Mouse (Mus musculus): Measurements from ENCODE around the gene Zfp385a.

The Zfp385a gene

DNA sequence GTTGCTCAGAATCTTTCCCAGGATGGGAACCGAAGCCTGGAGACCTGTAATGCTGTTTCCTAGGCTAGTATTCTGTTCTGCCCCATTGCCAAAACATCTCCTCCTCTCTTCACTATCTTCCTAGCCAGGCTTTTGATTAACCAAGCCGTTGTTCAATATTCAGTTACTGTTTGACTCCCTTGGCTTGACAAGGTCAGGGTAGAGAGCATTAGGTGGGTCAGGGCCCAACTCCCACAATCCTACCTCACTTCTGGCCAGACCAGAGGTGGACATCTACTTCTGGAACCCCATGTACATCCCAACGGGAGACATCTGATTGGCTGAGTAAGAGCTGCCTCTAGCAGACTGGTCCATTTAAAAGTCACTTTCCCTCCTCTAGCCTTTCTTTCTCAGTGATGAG is 23.1 kb upstream of the Zfp385a start:
- DNase-seq (ENCODE audit: low spot score) = no peak

DNA sequence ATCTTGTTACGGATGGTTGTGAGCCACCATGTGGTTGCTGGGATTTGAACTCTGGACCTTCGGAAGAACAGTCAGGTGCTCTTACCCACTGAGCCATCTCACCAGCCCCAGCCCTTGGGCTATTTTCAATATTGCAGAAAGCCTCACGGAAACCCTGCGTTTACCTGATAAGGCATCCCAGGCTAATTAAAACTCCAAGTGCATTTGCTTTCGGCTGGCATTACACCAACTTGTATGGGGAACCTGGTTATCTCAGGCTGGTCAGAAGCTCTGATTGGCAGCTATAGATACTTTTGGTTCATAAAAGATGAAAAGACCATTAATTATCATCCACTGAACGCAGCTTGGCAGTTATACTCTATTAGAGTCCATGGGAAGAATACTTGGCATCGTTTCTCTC is 22.4 kb upstream of the Zfp385a start:
- no peak for DNase-seq (ENCODE audit: low spot score)

DNA sequence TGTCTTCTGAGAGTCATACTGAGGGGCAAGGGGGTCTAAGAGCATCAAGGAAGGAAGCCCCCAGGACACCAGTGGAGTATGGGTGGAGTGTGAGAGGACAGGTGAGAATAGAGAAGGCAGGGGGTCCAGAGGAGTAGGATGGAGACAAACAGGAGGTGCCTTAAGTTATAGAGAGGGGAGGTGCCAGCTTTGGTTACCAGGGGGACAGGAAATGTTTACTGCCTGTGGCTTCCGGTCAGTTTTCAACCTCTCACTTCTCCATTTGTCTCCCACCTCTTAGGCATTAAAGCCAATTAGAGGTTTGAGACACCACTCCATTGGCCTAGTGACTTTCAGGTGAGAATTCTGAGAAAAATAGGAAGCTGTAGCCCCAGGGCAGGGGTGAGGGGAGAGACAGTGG is 21.4 kb upstream of the Zfp385a start:
- DNase-seq (ENCODE audit: low spot score) = no peak

DNA sequence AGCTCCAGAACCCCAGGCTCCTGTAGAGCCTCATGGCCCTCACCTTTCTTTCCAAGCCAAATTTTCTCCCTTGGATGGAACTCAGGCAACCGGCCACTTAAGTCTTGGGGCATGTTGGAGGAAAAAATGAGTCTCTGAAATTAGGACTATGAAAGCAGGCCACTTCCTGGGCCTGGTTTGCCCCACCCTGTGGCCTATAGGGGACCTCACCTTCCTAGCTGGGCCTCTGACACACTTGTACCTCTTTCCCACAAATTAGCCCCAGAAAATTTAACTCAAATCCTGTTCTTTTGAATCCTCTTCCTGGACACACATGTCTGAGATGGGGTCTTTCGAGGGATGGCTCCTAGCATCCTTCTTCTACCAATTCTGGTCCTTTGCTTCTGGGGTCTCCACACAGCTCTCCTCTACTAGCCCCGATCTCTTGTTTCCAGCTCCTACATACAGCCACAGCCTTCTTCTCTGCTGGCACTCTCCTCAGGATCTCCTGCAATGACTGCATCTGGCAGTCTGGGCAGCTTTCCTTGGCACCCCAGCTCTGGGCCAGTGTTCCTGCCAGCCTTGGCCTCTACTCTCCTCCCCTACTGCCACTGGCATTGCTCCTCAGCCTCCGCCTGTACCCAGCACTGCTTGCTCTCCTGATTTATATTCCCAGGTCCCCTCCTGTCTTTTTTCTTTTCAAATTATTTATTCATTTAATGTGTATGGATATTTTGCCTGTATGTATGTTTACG is 20.1 kb upstream of the Zfp385a start:
- no peak for DNase-seq (ENCODE audit: low spot score)

DNA sequence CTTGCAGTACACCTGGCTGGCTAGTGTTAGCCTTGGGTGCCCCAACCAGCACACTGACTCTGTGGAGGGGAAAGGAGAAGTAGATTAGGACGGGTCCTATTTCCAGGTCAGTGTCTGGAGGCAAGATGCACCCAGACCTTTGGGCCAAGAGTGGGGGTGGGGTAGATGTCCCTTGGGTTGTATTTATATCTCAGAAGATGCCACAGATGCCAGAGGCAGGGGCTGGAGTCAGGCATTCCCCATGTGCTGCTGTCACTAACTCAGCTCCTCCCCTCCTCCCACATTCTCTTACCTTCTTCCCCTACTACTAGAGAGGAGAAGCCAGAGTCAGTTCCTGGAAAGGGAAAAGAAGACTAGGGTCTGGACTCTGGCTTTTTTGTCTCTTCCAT is 19.2 kb upstream of the Zfp385a start:
- no peak for DNase-seq (ENCODE audit: low spot score)

DNA sequence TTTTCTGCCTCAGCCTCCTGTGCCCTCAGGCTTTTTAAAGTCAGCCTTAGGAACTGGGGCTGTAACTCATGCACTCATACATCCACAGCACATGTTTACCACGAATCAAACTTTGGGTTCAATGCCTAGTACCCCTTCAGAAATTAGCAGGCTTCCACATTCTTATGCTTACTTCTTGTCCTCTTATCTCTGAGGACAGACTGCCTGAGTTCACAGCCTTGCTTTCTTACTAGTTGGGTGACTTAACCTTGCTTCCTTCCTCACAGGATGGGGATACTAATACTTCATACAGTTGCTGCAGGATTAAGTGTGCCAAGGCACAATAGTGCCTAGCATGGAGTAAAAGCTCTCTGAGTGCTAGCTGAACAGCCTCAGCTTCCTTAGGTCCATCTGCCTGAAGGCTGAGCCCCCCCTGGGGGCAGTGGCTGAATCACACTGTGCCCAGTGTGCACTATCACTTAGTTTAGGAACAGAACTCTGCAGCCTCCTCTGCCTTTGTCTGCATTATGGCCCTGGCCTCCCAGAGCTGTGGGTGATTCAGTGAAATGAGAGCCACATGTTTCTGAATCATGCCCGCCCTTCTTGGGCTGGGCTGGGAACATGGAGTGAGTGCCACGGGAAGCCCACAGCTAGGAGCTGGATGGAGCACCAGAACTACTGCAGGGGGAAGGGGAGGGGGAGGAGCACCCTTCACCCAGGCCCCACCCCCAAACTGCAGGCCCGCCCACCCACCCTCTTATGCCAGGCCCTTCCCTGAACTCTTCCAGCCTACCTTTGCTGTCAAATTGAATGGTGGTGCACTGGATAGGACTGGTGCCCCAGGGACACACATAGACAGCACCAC is 18.6 kb upstream of the Zfp385a start:
- DNase-seq (ENCODE audit: low spot score) = no peak

DNA sequence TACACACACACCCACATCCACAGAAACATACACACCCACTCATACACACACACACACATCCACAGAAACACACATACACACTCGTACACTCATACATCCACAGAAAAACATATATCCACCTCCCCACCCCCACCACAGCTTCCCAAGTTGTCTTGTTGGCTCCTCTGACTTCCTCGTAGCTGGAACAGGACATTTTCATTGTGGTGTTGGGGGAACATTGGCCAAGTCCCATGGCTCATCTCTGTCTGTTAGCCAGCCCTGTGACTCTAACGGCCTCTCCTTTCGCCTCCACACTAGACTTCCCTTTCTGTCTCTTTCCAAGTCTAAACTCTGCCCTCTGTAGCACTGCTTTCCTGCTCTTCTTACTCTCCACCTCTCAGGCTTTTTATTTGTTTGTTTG is 17.9 kb upstream of the Zfp385a start:
- DNase-seq (ENCODE audit: low spot score) = no peak

DNA sequence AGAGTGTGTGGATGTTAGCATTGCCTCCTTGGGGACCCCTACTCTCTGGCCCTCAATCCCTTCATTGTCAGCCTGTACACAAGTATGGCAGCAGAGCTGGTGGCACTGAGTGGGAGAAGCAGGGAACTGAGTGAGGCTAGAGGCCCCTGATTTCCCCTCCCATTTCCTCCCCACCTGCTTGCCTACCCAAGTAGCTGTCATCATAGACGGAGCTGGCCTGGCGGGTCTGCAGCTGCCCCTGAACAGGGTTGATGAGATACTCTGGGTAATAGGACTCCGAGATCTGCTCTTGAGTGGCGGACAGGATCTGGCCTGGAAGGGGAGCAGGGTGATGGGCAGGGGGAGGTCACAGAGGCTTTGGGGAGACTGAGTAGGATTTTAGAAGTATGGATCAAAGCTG is 16.2 kb upstream of the Zfp385a start:
- no peak for DNase-seq (ENCODE audit: low spot score)

DNA sequence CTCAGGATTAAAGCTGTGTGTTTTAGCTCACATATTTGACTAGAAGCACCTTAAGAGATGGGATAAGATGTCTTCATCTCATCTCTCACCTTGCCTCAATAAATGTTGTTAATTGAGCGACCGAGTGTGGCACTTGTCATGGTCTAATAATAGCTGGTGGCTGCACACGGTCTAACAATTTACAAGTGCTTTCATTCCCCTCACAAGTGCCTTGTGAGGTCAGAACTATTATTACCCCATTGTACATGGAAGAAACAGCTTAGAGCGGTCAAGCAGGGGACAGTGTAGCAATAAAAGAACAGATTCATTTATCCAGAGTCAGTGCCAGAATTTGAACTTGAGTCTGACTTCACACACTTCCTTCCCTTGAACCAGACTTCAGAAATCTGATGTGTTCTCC is 15.5 kb upstream of the Zfp385a start:
- DNase-seq (ENCODE audit: low spot score) = peak; percentile 39

DNA sequence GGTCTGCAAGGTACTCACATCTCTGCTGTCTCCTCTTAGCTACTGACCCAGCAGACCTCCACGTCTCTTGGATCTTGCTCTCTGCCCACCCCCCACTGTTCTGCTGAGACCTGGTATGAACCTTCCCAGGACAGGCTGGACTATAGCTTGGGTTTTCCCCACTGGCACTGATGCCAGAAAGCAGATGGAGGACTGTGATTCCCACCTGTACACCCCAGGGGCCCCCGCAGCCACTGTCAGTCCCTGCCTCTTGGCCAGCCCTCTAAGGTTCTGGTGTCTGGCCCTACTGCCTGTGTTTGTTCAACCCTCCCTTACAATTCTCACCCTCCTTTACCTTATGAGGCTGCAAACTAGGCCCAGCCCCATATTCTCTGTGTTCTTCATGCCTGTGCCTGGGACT is 14.8 kb upstream of the Zfp385a start:
- no peak for DNase-seq (ENCODE audit: low spot score)

DNA sequence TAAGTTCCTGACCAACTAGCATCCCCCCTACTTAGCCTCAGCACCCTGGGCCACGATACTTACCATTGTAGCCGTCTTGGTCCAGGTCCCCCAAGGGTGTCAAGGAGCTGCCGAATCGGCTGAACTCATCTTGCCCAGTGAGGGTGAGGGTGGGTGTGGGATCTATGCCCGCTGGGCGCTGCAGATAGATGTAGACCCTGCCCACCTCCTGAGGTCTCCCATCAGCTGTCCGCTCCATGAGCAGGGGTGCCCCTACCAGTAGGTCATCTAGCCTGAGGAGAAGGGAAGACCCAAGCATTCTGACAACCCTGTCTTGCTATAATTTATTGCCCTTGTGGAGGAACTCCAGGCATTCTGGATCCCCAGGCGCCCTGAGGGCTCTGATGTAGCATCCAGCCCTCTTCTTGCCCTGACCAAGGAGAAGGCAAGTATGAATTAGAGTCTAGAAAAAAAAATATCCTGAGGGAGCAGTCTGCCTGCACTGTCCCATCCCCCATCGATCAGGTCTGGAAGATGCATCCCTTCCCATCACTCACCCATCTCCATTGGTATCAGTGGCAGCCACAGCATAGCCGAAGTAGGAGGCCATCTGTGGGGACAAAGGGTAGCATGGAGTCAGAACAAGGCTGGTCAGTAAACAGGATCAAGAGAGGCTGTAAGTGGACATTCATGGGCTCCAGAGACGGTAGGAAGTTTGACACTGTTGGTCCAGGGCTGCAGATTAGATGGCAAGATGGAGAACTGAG is 13.8 kb upstream of the Zfp385a start:
- no peak for DNase-seq (ENCODE audit: low spot score)

DNA sequence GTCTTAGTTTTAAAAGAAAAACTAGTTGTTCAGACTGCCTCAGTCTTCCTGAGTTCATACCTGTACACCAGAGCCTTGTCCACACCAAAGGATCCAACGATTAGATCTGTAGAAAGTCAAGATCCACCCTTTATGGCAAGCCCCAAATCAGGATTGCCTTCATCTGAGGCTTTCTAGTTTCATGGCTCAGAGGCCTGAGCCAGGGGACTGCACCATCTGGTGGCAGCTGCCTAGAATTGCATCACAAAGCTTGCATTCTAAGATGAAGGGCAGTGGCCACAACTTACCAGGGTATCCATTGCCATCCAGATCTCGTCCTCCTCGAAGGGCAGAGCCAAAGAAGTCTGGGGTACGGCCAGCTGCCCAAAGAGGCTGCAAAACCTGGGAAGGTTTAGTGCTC is 13.0 kb upstream of the Zfp385a start:
- peak; percentile 48 for DNase-seq (ENCODE audit: low spot score)

DNA sequence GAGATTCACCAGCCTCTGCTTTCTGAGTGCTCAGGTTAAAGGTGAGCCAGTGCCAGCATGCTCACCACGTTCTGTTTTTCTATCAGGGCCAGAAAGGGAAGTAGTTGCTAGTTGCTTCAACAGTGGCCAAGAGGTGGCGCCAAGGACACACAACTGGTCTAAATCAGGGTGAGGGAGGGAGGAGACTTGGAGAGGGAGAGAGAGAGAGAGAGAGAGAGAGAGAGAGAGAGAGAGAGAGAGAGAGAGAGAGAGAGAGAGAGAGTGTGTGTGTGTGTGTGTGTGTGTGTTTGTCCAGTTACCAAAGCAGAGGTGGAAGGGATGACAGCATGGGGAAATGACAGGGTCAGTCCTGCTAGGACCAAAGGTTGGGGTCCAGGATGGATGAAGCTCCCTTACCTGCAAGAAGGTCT is 7.4 kb upstream of the Zfp385a start:
- peak; percentile 78 for DNase-seq (ENCODE audit: low spot score)

DNA sequence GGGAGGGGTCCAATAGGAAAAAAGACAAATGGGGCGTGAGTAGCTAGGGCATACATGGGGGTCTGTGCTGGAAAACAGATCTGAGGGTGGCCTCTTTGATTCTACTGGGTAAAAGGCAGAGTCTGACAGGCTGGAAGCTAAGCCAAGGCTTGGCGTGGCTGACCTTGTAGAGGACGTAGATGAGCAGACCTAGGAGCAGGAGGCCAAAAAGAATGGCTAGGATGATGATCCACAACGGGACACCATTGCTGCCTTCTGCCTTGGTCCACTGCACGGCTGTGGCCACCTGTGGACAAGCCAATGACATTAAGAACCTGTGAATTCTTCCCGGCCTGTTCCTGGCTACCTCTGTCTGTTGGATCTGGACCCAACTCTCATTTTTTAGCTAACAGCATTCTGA is 5.9 kb upstream of the Zfp385a start:
- no peak for DNase-seq (ENCODE audit: low spot score)

DNA sequence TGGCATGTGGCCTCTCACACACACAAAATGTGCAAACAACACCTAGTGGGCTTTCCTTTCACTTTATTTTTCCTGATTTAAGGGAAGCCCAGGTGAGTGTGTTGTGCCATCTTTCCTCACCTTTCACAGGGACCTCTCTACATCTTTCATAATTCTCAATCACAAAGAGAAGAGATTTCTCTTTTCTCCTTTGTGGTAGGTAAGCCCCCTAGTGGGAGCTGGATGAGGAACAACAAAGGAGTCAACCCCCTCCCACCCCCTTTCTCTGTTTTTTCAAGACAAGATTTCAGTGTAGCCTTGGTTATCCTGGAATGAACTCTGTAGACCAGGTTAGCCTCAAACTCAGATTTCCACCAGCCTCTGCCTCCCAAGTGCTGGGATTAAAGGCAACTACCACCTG is 3.7 kb upstream of the Zfp385a start:
- no peak for DNase-seq (ENCODE audit: low spot score)

DNA sequence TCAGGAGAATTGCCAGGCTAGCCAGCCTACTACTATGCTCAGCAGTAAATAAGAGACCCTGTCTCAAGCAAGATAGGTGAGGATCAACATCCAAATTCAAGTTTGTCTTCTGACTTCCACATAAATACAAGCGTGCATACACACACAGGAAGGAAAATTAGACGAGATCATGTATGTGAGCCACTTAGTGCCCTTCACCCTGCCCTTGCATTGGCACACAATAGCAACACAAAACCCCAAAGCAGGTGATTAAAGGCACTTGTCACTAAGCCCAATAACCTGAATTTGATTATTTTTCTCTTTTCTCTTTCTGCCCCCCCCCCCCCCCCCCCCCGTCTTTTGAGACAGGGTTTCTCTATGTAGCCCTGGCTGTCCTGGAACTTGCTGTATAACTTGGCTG is 3.1 kb upstream of the Zfp385a start:
- DNase-seq (ENCODE audit: low spot score) = no peak

DNA sequence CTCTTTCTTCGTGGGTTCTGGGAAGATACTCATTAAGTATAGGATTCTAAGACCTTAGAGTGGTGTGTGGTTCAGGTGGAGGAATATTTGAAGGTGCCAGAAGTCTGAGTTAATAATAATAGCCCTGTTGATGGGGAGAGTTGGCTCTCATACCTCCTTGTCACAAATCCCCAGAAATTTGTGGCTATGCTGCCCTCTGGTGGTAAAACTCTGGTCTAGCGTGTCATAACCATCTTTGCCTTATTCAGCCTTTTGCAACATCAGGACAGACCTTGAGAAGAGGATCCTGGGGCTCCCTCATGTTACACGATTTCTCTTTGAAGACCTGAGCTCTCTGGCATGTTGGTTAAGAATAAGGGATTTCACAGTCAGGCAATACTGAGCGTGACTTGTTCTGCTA is 2.5 kb upstream of the Zfp385a start:
- peak; percentile 81 for DNase-seq (ENCODE audit: low spot score)

DNA sequence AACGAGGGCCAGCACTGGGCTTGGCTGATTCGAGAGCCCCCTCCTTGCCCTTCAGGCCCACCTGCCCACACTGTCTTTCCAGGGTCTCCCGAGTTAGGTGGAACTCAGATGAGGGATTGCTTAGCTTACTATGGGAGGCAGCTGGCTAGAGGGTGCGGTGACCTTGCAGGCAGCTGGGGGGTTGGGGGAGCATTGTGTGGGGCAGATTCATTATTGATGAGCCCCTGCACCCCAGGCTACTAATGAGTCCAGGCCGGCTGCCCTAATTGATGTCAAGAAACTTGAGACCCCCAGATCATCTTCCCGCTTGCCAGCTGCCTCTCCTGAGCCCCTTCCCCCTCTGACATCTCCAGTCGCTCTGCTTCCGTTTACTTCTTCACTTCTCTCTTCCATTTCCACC is 1.7 kb upstream of the Zfp385a start:
- no peak for DNase-seq (ENCODE audit: low spot score)

DNA sequence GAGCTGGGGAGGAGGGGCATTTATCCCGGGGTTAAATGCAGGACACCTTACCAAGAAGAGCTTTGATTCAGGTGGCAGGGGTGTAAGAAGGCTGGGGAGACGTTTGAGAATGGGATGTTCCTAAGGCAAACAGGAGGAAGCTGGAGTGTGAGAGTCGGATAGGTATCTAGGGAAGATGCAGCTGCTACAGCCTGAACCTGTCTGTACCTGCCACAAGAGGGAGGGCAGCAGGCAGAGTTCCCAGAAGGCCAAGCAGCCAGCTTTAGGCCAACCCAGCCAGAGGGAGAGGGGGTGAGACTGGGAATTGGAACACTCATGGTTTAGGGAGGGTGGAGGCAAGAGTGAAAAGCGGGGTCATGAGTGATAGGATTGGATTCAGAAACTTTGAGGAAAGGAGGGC is 893 bp upstream of the Zfp385a start:
- no peak for DNase-seq (ENCODE audit: low spot score)

DNA sequence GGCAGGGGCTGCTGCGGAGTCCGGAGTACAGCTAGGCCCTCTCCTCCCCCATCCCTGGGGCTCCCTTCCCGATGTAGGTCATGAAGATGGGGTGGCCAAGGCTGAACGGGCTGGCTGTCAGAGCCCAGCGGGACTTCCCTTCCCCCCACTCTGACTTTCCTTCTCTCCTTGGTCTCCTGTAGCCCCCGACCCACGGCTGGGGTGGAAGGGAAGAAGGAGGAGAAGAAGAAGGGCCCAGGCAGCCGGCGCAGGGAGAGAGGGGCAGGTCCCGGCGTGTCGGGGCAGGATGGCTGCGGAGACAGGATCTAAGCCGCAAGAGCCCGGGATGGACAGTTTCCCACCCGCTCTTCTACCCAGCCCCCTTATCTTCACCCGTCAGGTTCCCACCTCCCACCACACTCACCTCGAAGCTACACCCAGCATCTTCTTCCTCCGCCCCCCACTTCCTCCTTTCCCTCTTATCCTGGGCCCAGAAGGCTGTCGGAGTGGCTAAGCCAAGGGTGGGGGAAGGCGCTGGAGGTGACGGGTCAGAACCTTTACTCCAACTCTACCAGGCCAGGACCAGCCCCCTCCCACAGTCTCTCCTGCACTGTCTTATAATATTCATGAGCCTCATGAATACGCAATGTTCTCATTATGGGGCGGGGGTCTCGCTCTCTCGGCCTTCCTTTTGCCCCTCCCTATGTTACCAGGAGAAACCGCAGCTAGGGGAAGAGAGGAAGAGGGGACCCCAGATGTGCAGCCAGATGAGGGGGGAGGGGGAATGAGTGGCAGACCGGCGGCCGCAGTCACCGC is 530 bp downstream of the Zfp385a start:
- no peak for DNase-seq (ENCODE audit: low spot score)

DNA sequence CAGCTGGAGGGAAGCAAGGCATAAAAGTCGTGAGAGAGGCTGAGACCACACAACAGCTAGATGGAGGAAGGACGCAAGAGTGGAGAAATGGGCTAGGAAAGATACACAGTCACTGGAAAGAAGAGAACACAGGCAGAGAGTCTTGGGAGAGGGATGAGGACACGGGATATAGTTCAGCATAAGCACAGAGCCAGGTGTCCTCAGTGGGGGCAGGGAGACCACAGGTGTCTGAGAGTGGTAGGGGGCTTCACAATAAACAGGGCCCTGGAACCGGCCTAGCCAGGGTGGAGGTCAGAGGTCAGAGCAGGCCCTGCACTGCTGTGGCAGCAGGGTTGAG is 1.1 kb downstream of the Zfp385a start:
- no peak for DNase-seq (ENCODE audit: low spot score)

DNA sequence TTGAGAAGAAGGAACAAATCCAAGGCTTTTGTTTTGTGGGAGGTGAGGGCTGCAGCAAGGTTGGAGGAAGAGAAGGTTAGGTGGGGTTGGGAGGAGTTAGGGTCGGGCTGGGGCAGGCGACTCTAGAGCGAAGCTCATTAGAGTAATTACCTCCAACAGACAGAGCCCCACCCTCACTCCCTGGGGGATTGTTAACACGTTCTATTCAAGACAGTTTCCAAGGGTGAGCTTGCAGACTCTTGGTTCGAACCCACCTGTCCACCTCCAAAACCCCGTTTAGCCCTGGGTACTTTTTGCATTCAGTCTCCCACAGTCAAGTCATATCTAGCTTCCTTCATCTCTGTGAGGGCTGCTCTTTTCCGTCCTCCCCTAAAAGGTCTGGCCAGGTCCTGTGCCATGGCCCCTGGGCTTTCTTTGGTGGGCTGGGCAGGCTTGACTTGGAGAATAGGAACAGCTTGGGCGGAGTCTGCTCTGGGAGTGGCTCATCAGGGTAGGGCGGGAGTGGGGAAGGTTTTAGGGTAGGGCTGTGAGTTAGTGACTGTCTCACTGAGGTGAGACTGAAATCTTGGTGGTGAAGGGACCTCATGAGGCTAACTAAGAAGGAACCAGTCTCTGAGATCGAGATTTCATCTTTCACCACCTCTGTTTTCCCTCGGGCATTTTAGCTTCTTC is 2.8 kb downstream of the Zfp385a start:
- no peak for DNase-seq (ENCODE audit: low spot score)
